Mouse (Mus musculus): Measurements from ENCODE around the gene Zbtb16.

Gene Zbtb16

DNA sequence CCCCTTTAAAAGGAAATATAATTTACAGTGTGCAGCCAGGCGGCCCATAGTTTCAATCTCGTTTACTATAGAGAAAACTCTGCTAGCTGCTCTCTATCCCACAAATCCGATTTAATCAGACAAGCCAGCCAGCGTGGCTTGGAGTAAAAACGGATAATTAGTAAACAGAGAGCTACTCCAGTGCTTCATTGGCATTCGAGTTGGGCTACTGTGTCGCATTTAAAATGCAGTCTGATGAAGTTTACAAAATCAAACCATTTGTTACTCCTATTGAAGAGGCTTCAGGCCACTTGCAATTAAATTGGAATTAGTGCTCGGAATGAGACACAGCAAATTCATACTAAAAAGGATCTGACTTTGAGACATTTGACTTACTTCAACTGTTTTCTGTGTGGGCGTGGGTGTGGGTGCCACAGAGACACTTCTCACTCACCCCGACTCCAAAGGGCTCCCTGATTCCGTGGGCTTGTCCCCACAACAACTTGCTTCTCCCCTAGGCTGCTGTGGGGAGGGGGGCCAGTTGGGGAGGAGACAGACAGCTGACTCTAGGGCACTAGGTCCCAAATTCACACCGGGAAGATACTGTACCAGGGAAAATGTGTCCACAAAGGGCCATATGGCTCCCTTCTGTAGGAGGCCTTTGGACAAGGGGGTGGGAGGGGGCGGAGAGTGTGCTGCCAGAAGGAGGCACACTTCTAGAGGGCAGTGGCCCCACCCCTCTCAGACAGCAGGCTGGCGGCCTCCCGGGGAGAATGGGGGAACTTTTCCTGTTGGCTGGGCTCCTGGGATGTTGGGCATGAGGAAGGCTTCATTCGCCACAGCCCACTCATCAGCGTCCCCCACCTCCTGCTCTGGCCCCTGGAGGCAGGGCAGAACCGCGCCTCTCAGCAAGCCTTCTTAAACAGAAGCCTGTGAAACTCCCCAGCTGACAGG, 157.3 kb downstream of the Zbtb16 start:
- ChIA-PET POLR2A (no interaction called here), CTCF (interaction anchor here in 2 of 4 experiments (0.6 to 0.7 kb wide), 2 partner anchors 14 to 212 kb away, joined by 4 to 6 read pairs; no protein-coding TSS in a partner anchor)

- CTCF ChIA-PET = no interaction called here
- POLR2A ChIA-PET = no interaction called here
Measured at GRCm38 (mm10) chr9:48675151-48675790, 160.8 kb downstream of the Zbtb16 start.

GRCm38 (mm10) chr9:48674359-48675015, 161.5 kb downstream of the Zbtb16 start:
- ChIA-PET POLR2A (no interaction called here), CTCF (interaction anchor here in 1 of 4 experiments (0.7 kb wide), 1 partner anchor 377 kb away, joined by 4 read pairs; no protein-coding TSS in a partner anchor)

- ChIA-PET CTCF (interaction anchor here in 1 of 4 experiments (0.7 kb wide), 1 partner anchor 378 kb away, joined by 4 read pairs; no protein-coding TSS in a partner anchor), POLR2A (no interaction called here)
Measured at GRCm38 (mm10) chr9:48673804-48674203, 162.2 kb downstream of the Zbtb16 start.

DNA sequence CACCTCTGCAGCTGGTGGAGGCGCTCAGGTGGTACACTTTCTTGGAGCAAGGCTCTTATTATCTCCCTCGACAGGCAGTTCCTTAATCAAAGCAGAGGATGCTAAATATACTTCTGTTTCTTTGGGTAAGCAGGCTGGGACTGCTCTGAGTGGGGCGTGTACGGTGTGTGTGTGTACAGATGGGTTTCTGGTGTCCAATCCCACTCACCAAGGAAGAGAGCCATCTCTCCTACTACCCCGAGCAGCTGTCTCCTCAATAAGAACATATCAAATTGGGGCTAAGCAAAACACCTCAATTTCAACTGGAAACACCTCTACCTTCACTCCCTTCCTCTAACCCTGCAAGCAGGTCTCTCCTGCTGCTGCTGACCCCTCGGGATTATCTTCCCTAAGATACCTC, 162.8 kb downstream of the Zbtb16 start:
- ChIA-PET CTCF (no interaction called here), POLR2A (interaction anchor here in 1 of 4 experiments (0.6 kb wide), 1 partner anchor 502 kb away, joined by 3 read pairs; no protein-coding TSS in a partner anchor)

GRCm38 (mm10) chr9:48671841-48672240, 164.2 kb downstream of the Zbtb16 start:
- ChIA-PET CTCF (no interaction called here), POLR2A (interaction anchor here in 1 of 4 experiments (0.5 kb wide), 1 partner anchor 165 kb away, joined by 5 read pairs; no protein-coding TSS in a partner anchor)

DNA sequence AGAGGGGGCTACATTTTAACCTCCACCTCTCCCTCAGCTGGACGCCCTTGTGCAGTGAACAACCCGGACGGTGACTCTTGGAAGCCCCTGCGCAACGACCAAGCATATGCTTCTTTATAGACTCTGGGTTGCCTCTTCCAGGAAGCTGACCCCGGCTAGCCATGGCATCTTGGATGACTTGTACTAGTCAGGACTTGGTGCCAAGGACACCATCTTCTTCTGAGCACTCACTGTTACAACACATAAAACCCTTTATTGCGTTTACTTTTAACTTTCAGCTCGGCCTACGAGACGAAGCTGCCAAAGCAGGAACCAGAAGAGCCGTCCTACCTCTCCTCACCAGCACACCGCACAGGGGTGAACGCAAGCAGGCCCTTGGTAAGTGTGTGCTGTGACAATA, 165.9 kb downstream of the Zbtb16 start:
- ChIA-PET POLR2A (interaction anchor here in 2 of 4 experiments (0.8 to 1.1 kb wide), 2 partner anchors 11 to 86 kb away, joined by 3 to 9 read pairs; no protein-coding TSS in a partner anchor), CTCF (no interaction called here)

DNA sequence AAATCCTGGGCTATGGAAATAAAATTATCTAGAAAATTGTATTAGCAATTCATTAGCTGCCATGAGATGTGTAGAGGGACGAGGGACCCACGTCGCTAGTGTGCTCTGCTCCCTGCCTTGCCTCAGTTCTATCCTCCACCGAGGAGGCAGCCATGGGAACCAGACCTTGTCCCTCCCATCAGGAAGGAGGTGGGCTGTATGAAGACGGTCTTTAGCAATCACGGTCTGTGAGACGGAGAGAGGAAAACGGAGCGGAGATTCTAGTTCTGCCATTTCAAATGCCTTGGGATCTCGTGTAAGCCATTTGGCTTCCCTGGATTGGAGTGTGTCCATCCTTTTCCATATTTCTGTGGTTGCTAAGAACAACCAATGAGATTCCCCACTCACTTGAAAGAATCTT, 166.3 kb downstream of the Zbtb16 start:
- ChIA-PET CTCF (interaction anchor here in 1 of 4 experiments (0.6 kb wide), 1 partner anchor 155 kb away, joined by 4 read pairs; no protein-coding TSS in a partner anchor), POLR2A (interaction anchor here in 1 of 4 experiments (1.1 kb wide), 2 partner anchors 11 to 29 kb away, joined by 3 read pairs; no protein-coding TSS in a partner anchor)

DNA sequence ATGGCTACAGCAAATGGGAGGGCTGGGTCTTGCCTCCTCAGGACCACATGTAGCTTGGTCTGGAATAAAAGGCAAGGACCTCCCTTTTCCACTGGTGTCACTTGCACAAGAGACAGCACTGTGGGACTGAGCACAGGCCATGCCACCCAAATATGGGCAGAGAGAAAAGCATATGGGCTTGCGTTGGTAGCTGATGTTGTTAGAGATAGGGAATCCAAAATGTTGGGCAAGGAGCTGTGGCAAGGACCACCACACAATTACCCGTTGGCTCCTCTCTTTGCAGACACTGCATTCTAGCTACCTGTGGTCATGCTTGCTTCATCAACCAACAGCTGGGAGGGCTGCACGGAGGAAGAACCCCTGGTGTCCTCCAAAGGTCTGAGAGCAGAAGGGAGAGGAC, 169.3 kb downstream of the Zbtb16 start:
- ChIA-PET CTCF (interaction anchor here in 1 of 4 experiments (1.0 to 1.2 kb wide), 2 partner anchors 20 to 193 kb away, joined by 4 read pairs; no protein-coding TSS in a partner anchor), POLR2A (no interaction called here)

DNA sequence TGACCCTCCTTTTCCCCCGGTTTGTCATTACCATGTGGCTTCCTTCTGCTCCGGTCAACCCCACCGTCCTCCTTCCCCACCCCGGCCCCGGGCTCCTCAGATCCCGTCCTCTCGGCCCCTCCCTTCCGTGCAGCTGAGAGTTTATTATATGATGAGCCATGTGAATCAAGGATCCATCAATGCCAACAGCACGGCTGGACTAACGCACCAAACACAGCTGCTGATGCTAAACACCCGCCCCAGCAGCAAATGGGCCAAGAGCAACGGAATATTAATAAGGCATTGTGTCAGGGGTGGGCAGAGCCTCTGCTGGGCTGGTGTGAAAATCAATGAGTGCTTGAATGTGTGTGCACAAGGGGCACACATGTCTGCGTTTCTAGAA, 173.0 kb downstream of the Zbtb16 start:
- POLR2A ChIA-PET = no interaction called here
- CTCF ChIA-PET = interaction anchor here (0.5 to 0.7 kb wide), 6 partner anchors 16 to 1290 kb away, joined by 3 to 5 read pairs (median 4); no protein-coding TSS in a partner anchor

GRCm38 (mm10) chr9:48662361-48663051, 173.5 kb downstream of the Zbtb16 start:
- CTCF ChIA-PET = interaction anchor here in 3 of 4 experiments (0.5 to 0.7 kb wide), 3 partner anchors 15 to 1291 kb away, joined by 3 to 5 read pairs (median 3); no protein-coding TSS in a partner anchor

DNA sequence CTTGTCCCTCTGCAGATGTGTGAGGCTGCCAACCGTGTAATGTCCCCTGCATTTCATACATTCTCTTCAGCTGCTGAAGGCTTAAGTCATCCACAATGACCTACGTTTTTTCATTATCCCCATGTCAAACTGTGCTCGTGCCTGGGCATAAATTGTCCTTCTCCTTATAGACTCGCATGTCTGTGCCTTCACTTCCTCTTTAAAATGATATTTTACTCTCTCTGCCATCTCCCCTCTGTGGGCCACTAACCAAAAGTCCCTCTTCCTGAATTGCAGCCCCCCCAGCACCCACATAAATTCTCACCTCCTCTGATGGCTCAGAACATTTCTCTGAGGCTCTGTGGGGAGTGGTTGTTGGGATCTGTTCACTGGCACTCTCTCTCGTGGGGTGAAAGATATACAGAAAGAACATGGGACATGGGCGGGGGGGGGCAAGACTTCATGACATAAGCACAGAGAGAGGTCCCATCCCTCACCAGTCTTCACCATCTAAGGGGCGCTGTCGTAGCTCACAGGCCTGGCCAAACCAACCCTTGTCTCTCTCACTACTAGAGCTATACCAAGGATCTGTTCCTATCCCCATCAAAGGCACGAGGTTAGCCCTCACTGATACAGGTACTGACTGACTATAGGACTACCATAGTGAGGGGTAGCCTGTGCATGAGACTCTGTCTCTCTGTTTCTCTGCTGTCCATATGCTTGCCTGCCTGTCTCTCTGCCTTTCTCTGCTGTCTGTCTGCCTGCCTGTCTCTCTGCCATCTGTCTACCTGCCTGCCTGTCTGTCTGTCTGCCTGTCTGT, 174.6 kb downstream of the Zbtb16 start:
- POLR2A ChIA-PET = no interaction called here

More at GRCm38 (mm10) chr9:48662361-48663051, 173.5 kb downstream of the Zbtb16 start:
- POLR2A ChIA-PET = no interaction called here

DNA sequence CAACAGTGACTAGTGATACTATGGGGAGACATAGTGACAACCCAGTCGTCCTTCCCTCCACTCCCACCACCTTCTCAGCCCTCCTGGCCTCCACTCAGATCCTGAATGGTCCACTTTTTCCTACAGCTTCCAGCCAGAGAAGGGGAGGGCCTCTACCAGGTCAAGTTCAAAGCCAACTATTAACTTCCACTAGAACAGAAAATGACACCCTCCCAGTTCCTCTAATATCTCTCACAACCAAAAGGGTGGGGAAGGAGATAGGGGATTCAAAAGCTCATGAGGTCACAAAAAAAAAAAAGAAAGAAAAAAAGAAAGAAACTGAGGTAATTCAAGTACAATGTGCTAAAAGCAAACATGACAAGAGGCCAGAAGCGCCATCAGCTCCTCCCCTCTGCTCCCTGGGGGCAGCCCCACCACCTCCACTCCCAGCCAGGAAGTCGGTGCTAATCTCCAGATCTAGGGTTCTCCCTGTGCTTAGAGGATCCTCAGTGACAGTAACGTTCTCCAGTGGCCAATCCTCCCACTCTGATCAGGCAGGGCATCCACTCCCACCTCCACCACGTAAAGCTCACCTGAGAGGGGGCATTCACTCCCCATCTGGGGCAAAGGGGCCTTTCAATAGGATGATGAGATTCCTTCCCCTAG, 180.4 kb downstream of the Zbtb16 start:
- ChIA-PET POLR2A (interaction anchor here in 2 of 4 experiments (0.9 to 1.0 kb wide), 2 partner anchors 18 to 306 kb away, joined by 3 read pairs; no protein-coding TSS in a partner anchor), CTCF (interaction anchor here (0.5 to 2.6 kb wide), 12 partner anchors 8 to 591 kb away, joined by 3 to 10 read pairs (median 5); no protein-coding TSS in a partner anchor)

More for the DNA sequence above, 174.6 kb downstream of the Zbtb16 start:
- CTCF ChIA-PET = interaction anchor here in 1 of 4 experiments (1.5 kb wide), 1 partner anchor 199 kb away, joined by 3 read pairs; no protein-coding TSS in a partner anchor

- CTCF ChIA-PET = interaction anchor here in 2 of 4 experiments (0.5 to 2.6 kb wide), 3 partner anchors 206 to 318 kb away, joined by 3 to 5 read pairs (median 5); no protein-coding TSS in a partner anchor
- POLR2A ChIA-PET = interaction anchor here in 2 of 4 experiments (0.5 to 1.5 kb wide), 5 partner anchors 82 to 706 kb away, joined by 3 to 6 read pairs (median 4); no protein-coding TSS in a partner anchor
Measured at GRCm38 (mm10) chr9:48654730-48655129, 181.3 kb downstream of the Zbtb16 start.

GRCm38 (mm10) chr9:48653399-48654070, 182.5 kb downstream of the Zbtb16 start:
- CTCF ChIA-PET = interaction anchor here in 2 of 4 experiments (0.6 to 2.6 kb wide), 2 partner anchors 202 to 207 kb away, joined by 3 to 5 read pairs; no protein-coding TSS in a partner anchor
- POLR2A ChIA-PET = interaction anchor here in 2 of 4 experiments (0.5 to 1.5 kb wide), 2 partner anchors 54 to 370 kb away, joined by 3 read pairs; no protein-coding TSS in a partner anchor

DNA sequence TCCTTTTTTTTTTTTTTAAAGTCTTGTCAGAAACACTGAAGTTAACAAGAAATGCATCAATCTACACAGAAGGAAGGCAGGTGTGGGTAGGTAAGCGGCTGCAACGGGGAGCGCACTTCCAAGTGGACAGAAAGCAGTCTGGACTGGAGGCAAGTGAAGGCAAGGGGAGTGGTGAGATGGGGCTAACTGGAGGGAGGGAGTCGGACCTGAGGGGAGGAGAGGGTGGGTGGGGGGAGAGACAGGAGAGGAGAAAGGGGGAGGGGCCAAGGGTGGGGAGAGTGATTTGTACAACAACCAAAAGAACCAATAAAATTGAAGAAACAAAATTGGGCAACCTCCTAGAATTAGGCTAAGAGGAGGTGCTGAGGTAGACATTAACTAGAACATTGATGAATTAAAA, 184.0 kb downstream of the Zbtb16 start:
- ChIA-PET CTCF (no interaction called here), POLR2A (no interaction called here)

All from embryonic stem cell, embryonic (primary cell).